Mouse (Mus musculus): Measurements from ENCODE around the gene Zfp418. TPM values are rescaled to one million over a fixed set of nuclear protein-coding genes. Genes with fewer than 3 reads are reported as not detected.
"Not testable (repeated sequence)": the region's sequence is repeated elsewhere in the genome, so short reads cannot be mapped to it uniquely, and the experiment has no call there.

Zfp418 gene
- 1 to 10 TPM; 1.8 to 2.2 TPM for total RNA-seq (2021)
- long read RNA-seq, experiment 1, partial matches to known transcripts, result 0 of 1 reads
- long read RNA-seq, experiment 1, other reads (novel, unspliced or antisense), result 0 of 1 reads
- long read RNA-seq, experiment 2, partial matches to known transcripts, result 0 of 1 reads
- long read RNA-seq, experiment 2, other reads (novel, unspliced or antisense), result 0 of 1 reads

- peak; percentile 40 to 61 for DNase-seq
- intact Hi-C loops (cut with DNase I), result no loop called here
Observed at GRCm38 (mm10) chr7:7171227-7172147, at the start of gene Zfp418. TSS of gene Zfp418 (plus strand) at chr7:7171330.

GRCm38 (mm10) chr7:7121602-7121980 lies 49.5 kb upstream of the Zfp418 start:
- intact Hi-C loops (cut with DNase I), result no loop called here
- DNase-seq, result no peak

- DNase-seq; intact Hi-C loops (cut with DNase I): not testable (repeated sequence)
Observed at GRCm38 (mm10) chr7:7130491-7131124, 40.5 kb upstream of the Zfp418 start.

GRCm38 (mm10) chr7:7132751-7133150 lies 38.4 kb upstream of the Zfp418 start:
- no peak for DNase-seq
- intact Hi-C loops (cut with DNase I), result no loop called here

- peak; percentile 32 to 37 for DNase-seq
- intact Hi-C loops (cut with DNase I), result loop anchor here (5.0 kb wide), 1 partner anchor 146 kb away; no protein-coding TSS in a partner anchor
Observed at GRCm38 (mm10) chr7:7136379-7136866, 34.7 kb upstream of the Zfp418 start, which contains the start of gene Zfp773. TSS of gene Zfp773 (minus strand) at chr7:7136755.

GRCm38 (mm10) chr7:7144215-7144614 lies 26.9 kb upstream of the Zfp418 start:
- intact Hi-C loops (cut with DNase I), result no loop called here
- DNase-seq, result no peak

GRCm38 (mm10) chr7:7145991-7146608 lies 25.0 kb upstream of the Zfp418 start:
- no peak for DNase-seq
- intact Hi-C loops (cut with DNase I), result no loop called here

GRCm38 (mm10) chr7:7185897-7186296 lies 14.8 kb downstream of the Zfp418 start:
- DNase-seq, result no peak
- intact Hi-C loops (cut with DNase I), result loop anchor here (5.0 kb wide), 1 partner anchor 244 kb away; no protein-coding TSS in a partner anchor

GRCm38 (mm10) chr7:7187417-7188190 lies 16.5 kb downstream of the Zfp418 start:
- DNase-seq, result no peak

GRCm38 (mm10) chr7:7188191-7188942 lies 17.2 kb downstream of the Zfp418 start:
- intact Hi-C loops (cut with DNase I), result loop anchor here (5.0 kb wide), 1 partner anchor 246 kb away; no protein-coding TSS in a partner anchor
- peak; percentile 58 to 61 for DNase-seq

More at GRCm38 (mm10) chr7:7187417-7188190, 16.5 kb downstream of the Zfp418 start:
- intact Hi-C loops (cut with DNase I), result loop anchor here (5.0 kb wide), 1 partner anchor 245 kb away; no protein-coding TSS in a partner anchor

- intact Hi-C loops (cut with DNase I), result not testable (repeated sequence)
- DNase-seq, result peak; percentile 19 to 45
Observed at GRCm38 (mm10) chr7:7209313-7210151, 38.4 kb downstream of the Zfp418 start, which contains the start of gene Zfp772. TSS of gene Zfp772 (minus strand) at chr7:7209998.

Other genes starting within 250 kb of the Zfp418 start
- not detected for gene Aurkc, start 176.0 kb upstream of the Zfp418 start, total RNA-seq (2021)
- gene Zfp954, start 49.8 kb upstream of the Zfp418 start, total RNA-seq (2021), result 1 to 10 TPM; 3.6 to 4.3 TPM
- under 1 TPM; 0.17 to 0.54 TPM for gene Zfp773, start 34.6 kb upstream of the Zfp418 start, total RNA-seq (2021)
- 1 to 10 TPM; 1.8 to 2.1 TPM for gene Zfp772, start 38.7 kb downstream of the Zfp418 start, total RNA-seq (2021)
- under 1 TPM in 1 of 2 experiments, not detected in 1; 0.15 TPM for gene Vmn2r29, start 76.0 kb downstream of the Zfp418 start, total RNA-seq (2021)
- gene Gm45844, start 107.0 kb downstream of the Zfp418 start, total RNA-seq (2021), result 1 to 10 TPM in 1 of 2 experiments, under 1 TPM in 1; 0.46 to 2.0 TPM
- 10 to 100 TPM; 48.8 to 53.4 TPM for gene Clcn4, start 129.5 kb downstream of the Zfp418 start, total RNA-seq (2021)
- gene Vmn2r30, start 166.3 kb downstream of the Zfp418 start, total RNA-seq (2021), result not detected
- gene Gm45783, start 203.2 kb downstream of the Zfp418 start, total RNA-seq (2021), result under 1 TPM in 1 of 2 experiments, not detected in 1; 0.39 TPM
- gene Vmn2r31, start 228.4 kb downstream of the Zfp418 start, total RNA-seq (2021), result not detected

All from heart, postnatal 14 days (tissue).